Mouse (Mus musculus): Measurements from ENCODE around the gene Cyp4f13. TPM values are rescaled to one million over a fixed set of nuclear protein-coding genes. Genes with fewer than 3 reads are reported as not detected.

Cyp4f13 gene
- total RNA-seq (2021), result 10 to 100 TPM; 17.2 to 21.7 TPM

DNA sequence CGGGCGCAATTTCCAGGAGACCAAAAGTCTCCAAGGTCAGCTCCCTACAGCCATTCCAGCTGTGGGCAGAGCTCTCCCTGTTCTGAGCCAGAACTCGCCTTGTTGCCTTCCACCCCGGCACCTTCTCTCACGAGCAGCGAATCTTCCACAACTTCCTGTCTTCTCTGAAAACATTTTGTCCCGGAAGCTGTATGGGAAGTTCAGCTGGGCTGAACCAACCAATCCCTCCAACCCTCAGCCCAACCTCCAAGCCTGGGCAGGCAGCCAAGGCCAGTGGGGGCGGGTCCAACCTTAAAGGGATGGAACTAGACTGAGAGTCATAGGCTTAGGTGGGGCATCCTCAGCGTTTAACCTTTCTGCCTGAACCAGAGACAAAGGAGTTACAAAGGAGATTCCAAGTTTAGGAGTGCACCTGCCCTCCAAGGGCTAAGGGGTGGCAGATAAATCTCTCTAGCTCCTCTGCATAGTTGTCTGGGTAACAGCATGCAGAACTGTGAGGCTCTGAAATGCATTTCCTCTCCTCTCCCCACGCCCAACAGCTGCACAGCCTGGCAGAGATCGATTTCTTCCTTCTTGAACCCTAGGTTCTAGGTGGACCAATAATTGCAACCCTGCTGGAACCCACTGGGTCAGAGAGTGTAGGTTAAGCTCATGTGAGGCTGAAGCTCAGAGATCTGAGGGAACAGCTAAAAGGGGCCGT is at the start of gene Cyp4f13:
Cyp4f13 (minus strand) TSS at position 188 of the 700 bp plus-strand sequence.
- intact Hi-C loops (cut with DNase I), result no loop called here
- peak; percentile 88 to 89 for DNase-seq (ENCODE audit: low spot score in 2 of 2)

DNA sequence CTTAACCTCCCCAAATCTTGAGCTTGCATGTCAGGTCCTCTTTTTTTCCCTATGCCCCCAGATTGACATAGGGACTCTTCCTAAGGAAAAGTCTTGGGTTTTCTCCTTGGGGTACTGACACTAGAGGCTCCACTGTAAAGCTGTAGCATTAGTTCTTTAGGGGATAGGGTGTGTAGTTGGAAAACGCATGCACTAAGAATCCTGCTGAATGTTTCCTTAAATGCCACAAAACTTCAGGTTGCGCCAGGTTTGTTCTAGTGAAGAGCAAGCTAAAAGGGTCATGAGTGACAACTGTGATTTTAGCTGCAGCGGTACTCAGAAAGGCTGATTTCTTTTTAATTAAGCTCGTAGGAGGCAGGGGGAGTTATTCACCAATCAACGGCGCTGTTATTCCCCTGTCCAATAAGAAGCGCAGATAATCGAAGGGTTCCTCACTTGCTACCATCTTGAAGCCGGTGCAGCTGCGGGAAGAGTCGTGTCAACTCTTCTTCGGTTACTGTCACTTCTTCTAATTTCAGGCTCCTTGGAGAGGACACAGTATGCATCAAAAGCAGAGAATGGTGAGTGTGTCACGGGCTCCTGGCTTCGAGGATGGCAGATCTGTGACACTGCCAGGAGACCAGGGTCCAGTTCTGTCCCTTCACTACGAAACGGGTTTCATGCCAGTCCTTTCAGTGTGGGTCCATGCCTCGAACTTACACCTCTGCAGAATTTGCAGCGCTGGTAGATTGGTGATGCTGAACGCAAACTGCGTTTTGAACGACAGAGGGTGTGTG is 45.7 kb upstream of the Cyp4f13 start, which contains the start of gene Zfp952:
Zfp952 (plus strand) TSS at position 431 of the 776 bp plus-strand sequence.
- DNase-seq (ENCODE audit: low spot score in 2 of 2), result peak; percentile 80 to 88

GRCm38 (mm10) chr17:32991965-32992698 is 44.9 kb upstream of the Cyp4f13 start:
- no peak for DNase-seq (ENCODE audit: low spot score in 2 of 2)
- intact Hi-C loops (cut with DNase I), result loop anchor here (5.0 kb wide), 2 partner anchors 40 to 100 kb away; partner anchors contain the start of gene Zfp763

More for the DNA sequence above, 45.7 kb upstream of the Cyp4f13 start, which contains the start of gene Zfp952:
- intact Hi-C loops (cut with DNase I), result loop anchor here (5.0 kb wide), 2 partner anchors 39 to 99 kb away; partner anchors contain the start of gene Zfp763

- intact Hi-C loops (cut with DNase I), result no loop called here
- no peak for DNase-seq (ENCODE audit: low spot score in 2 of 2)
Observed at GRCm38 (mm10) chr17:32986301-32986700, 39.1 kb upstream of the Cyp4f13 start.

GRCm38 (mm10) chr17:32981361-32981760 is 34.2 kb upstream of the Cyp4f13 start:
- intact Hi-C loops (cut with DNase I), result no loop called here
- DNase-seq (ENCODE audit: low spot score in 2 of 2), result no peak

GRCm38 (mm10) chr17:32965623-32966290 is 18.6 kb upstream of the Cyp4f13 start, which contains the start of gene Zfp472:
Zfp472 (plus strand) TSS chr17:32965814.
- DNase-seq (ENCODE audit: low spot score in 2 of 2), result peak; percentile 89 to 90
- intact Hi-C loops (cut with DNase I), result no loop called here

DNA sequence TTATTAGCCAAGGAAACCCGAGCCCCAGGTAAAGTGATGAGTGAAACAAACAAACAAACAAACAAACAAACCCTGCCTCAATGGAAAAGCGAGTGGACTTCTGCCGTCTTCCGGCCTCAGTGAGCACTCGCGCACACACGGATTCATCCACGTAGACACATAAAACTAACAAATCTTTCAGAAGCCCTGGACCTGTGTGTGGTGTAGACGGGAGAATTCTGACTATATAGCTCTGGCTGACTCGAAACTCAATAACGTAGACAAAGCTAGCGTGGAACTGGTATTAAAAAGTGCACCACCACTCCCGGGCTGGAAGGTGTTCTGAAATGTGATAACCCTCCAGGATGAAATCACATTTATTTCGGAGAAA is 18.0 kb upstream of the Cyp4f13 start:
- DNase-seq (ENCODE audit: low spot score in 2 of 2), result no peak
- intact Hi-C loops (cut with DNase I), result no loop called here

- intact Hi-C loops (cut with DNase I), result loop anchor here (5.0 to 10.0 kb wide), 3 partner anchors 44 to 314 kb away; no protein-coding TSS in a partner anchor
- DNase-seq (ENCODE audit: low spot score in 2 of 2), result peak; percentile 73 to 75
Observed at GRCm38 (mm10) chr17:32951441-32951840, 4.2 kb upstream of the Cyp4f13 start.

- intact Hi-C loops (cut with DNase I), result loop anchor here (5.0 to 10.0 kb wide), 3 partner anchors 44 to 314 kb away; no protein-coding TSS in a partner anchor
- no peak for DNase-seq (ENCODE audit: low spot score in 2 of 2)
Observed at GRCm38 (mm10) chr17:32951006-32951405, 3.8 kb upstream of the Cyp4f13 start.

DNA sequence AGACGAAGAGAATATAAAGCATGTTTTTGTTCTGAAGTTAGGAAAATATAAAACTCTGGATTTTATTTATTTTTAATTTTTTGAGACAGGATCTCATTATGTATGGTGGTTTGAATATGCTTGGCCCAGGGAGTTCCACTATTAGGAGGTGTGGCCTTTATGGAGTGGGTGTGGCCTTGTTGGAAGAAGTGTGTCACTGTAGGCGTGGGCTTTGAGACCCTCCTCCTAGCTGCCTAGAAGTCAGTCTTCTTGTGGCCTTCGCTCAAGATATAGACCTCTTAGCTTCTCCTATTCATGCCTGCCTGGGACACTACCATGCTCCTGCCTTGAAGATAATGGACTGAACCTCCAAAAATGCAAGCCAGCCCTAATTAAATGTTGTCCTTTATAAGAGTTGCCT is 2.9 kb upstream of the Cyp4f13 start:
- intact Hi-C loops (cut with DNase I), result loop anchor here (5.0 to 10.0 kb wide), 3 partner anchors 43 to 313 kb away; no protein-coding TSS in a partner anchor
- no peak for DNase-seq (ENCODE audit: low spot score in 2 of 2)

DNA sequence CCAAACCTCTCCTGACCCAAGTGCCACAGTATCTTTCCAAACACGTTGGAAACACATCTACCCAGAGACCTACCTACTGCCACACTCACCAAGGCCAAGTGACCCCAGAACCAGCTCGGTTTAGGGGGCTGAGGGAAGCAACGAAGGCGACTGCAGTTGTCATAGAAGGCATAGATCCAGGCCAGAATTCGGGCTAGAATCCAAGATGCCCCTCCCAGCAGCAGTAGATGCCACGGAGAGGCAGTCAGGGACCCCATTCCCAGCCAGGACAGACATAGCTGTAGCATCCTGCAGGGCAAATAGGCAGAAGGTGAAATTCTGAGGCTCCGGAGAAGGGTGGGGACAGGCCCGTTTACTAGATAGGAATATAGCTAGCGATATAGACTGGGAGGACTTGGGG is 486 bp downstream of the Cyp4f13 start:
- no peak for DNase-seq (ENCODE audit: low spot score in 2 of 2)
- intact Hi-C loops (cut with DNase I), result no loop called here

DNA sequence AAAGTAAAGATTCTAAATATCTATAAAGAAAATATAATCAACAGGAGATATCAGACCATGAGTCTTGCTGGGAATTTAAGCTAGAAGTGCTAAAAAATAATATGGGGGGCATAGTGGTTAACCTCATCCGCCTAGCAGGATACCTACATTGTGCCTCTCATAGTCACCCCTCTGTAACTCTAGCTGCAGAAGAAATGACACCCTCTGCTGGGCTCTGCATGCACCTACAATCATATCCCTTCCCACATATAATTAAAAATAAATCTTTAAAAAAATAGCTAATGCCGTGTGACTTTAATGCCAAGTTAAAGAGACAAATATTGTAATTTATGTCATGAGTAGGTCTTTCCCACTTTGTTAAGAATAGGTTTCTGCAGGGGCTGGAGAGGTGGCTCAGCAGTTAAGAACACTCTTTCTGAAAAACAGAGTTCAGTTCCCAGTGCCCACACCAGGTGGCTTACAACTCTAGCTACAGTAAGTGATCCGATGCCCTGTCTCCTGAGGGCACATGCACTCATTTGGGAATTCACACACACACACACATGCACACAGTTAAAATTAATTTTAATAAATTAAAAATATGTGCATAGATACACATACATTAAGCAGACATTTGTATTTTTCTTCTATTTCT is 2.7 kb downstream of the Cyp4f13 start:
- no peak for DNase-seq (ENCODE audit: low spot score in 2 of 2)
- intact Hi-C loops (cut with DNase I), result no loop called here

DNA sequence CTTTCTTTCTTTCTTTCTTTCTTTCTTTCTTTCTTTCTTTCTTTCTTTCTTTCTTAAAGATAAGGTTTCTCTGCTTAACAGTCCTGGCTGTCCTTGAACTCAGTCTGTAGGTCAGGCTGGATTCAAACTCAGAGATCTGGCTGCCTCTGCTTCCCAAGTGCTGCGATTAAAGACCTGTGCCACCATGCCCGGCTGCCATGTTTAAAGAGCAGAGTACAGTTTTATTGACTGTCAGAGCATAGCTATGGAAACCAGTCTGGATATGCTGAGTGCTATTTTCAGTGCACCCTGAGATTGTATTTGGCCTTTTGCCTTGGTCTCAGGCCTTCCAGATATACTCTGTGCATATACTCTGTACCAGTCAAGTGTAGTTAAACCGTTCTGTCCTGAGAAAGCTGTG is 3.5 kb downstream of the Cyp4f13 start:
- intact Hi-C loops (cut with DNase I), result no loop called here
- no peak for DNase-seq (ENCODE audit: low spot score in 2 of 2)

- intact Hi-C loops (cut with DNase I), result no loop called here
- no peak for DNase-seq (ENCODE audit: low spot score in 2 of 2)
Observed at GRCm38 (mm10) chr17:32939831-32940230, 7.4 kb downstream of the Cyp4f13 start.

- no peak for DNase-seq (ENCODE audit: low spot score in 2 of 2)
- intact Hi-C loops (cut with DNase I), result no loop called here
Observed at GRCm38 (mm10) chr17:32927803-32928202, 19.4 kb downstream of the Cyp4f13 start.

GRCm38 (mm10) chr17:32924658-32925312 is 22.4 kb downstream of the Cyp4f13 start:
- DNase-seq (ENCODE audit: low spot score in 2 of 2), result peak; percentile 51 to 67
- intact Hi-C loops (cut with DNase I), result no loop called here

- no peak for DNase-seq (ENCODE audit: low spot score in 2 of 2)
- intact Hi-C loops (cut with DNase I), result no loop called here
Observed at GRCm38 (mm10) chr17:32923681-32924080, 23.5 kb downstream of the Cyp4f13 start.

DNA sequence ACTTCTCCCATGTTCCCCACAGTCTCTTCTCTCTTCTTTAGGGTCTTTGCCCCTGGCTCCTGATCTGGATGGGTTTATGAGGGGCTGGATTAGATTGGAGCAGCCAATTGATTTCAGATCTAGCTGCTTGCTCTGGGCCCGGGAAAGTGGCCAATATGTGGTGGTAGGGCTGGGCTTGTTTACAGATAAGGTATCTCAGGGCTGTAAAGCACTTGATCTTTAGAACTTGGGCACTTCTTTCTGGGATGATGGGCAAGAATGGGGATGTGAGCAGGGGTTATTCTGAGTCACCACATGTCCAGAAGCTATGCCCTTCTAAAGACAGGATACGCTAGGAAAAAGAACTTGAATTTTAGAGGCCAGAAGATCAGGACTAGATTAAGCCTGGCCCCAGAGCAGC is 28.1 kb downstream of the Cyp4f13 start:
- no peak for DNase-seq (ENCODE audit: low spot score in 2 of 2)
- intact Hi-C loops (cut with DNase I), result no loop called here
